Mouse (Mus musculus): Measurements from ENCODE around the gene Gp1ba. TPM values are rescaled to one million over a fixed set of nuclear protein-coding genes. Genes with fewer than 3 reads are reported as not detected.
A peak's percentile ranks its signal among the peaks of the same experiment; 100 is the strongest.

Gp1ba gene
- total and polyA plus RNA-seq, 3 experiments, result 0.03 to 0.12 TPM; not detected in 1

- no peak for DNase-seq
Measured at GRCm38 (mm10) chr11:70628431-70628830, 10.5 kb upstream of the Gp1ba start.

GRCm38 (mm10) chr11:70629557-70629956 is 9.4 kb upstream of the Gp1ba start:
- DNase-seq, result no peak

GRCm38 (mm10) chr11:70630129-70630528 is 8.8 kb upstream of the Gp1ba start:
- no peak for DNase-seq

GRCm38 (mm10) chr11:70635601-70636000 is 3.3 kb upstream of the Gp1ba start:
- no peak for DNase-seq

GRCm38 (mm10) chr11:70637764-70638163 is 1.2 kb upstream of the Gp1ba start:
- DNase-seq, result no peak

GRCm38 (mm10) chr11:70638293-70638692 is 629 bp upstream of the Gp1ba start:
- DNase-seq, result no peak

- peak; percentile 63 for DNase-seq
Measured at GRCm38 (mm10) chr11:70639976-70640375, 1.1 kb downstream of the Gp1ba start.

- DNase-seq, result no peak
Measured at GRCm38 (mm10) chr11:70641241-70641640, 2.3 kb downstream of the Gp1ba start.

- DNase-seq, result no peak
Measured at GRCm38 (mm10) chr11:70643051-70643450, 4.1 kb downstream of the Gp1ba start.

- DNase-seq, result no peak
Measured at GRCm38 (mm10) chr11:70644564-70645103, 5.7 kb downstream of the Gp1ba start.

GRCm38 (mm10) chr11:70645461-70646258 is 6.7 kb downstream of the Gp1ba start:
- no peak for DNase-seq

GRCm38 (mm10) chr11:70646259-70646555 is 7.3 kb downstream of the Gp1ba start:
- DNase-seq, result no peak

GRCm38 (mm10) chr11:70646691-70647650 is 8.0 kb downstream of the Gp1ba start, which contains the start of the genes Rnf167 and Slc25a11:
Rnf167 (plus strand) TSS chr11:70647235.
Slc25a11 (minus strand) TSS chr11:70647479.
- DNase-seq, result peak; percentile 97

- DNase-seq, result peak; percentile 64
Measured at GRCm38 (mm10) chr11:70647716-70648420, 8.9 kb downstream of the Gp1ba start.

- no peak for DNase-seq
Measured at GRCm38 (mm10) chr11:70648512-70648911, 9.6 kb downstream of the Gp1ba start.

- no peak for DNase-seq
Measured at GRCm38 (mm10) chr11:70649185-70649734, 10.3 kb downstream of the Gp1ba start.

GRCm38 (mm10) chr11:70650322-70651175 is 11.6 kb downstream of the Gp1ba start:
- no peak for DNase-seq

GRCm38 (mm10) chr11:70651391-70651790 is 12.5 kb downstream of the Gp1ba start:
- DNase-seq, result peak; percentile 84

- DNase-seq, result peak; percentile 65
Measured at GRCm38 (mm10) chr11:70652029-70652883, 13.3 kb downstream of the Gp1ba start.
